Mouse (Mus musculus): ENCODE results near the gene Tada2a. TPM values are rescaled to one million over a fixed set of nuclear protein-coding genes. Genes with fewer than 3 reads are reported as not detected.

Tada2a gene
- total RNA-seq, 2 experiments from 2014 or later: 5.9 to 8.2 TPM

- intact Hi-C loops (cut with DNase I): loop anchor here (2.0 kb wide), 1 partner anchor 61 kb away; the partner anchor contains the start of genes Acaca and Tada2a
- no peak for DNase-seq
Measured at GRCm38 (mm10) chr11:84067720-84068190, 61.6 kb downstream of the Tada2a start.

GRCm38 (mm10) chr11:84066927-84067645 is 62.3 kb downstream of the Tada2a start:
- intact Hi-C loops (cut with DNase I): no loop called here
- no peak for DNase-seq

GRCm38 (mm10) chr11:84066071-84066481 is 63.3 kb downstream of the Tada2a start:
- intact Hi-C loops (cut with DNase I): no loop called here
- DNase-seq: no peak

- no peak for DNase-seq
- intact Hi-C loops (cut with DNase I): no loop called here
Measured at GRCm38 (mm10) chr11:84063631-84064209, 65.7 kb downstream of the Tada2a start.

- intact Hi-C loops (cut with DNase I): no loop called here
- no peak for DNase-seq
Measured at GRCm38 (mm10) chr11:84062805-84063204, 66.6 kb downstream of the Tada2a start.

GRCm38 (mm10) chr11:84061881-84062280 is 67.5 kb downstream of the Tada2a start:
- DNase-seq: no peak
- intact Hi-C loops (cut with DNase I): no loop called here

GRCm38 (mm10) chr11:84060635-84061034 is 68.8 kb downstream of the Tada2a start:
- no peak for DNase-seq
- intact Hi-C loops (cut with DNase I): no loop called here

GRCm38 (mm10) chr11:84059784-84060183 is 69.6 kb downstream of the Tada2a start:
- intact Hi-C loops (cut with DNase I): no loop called here

GRCm38 (mm10) chr11:84057418-84057817 is 72.0 kb downstream of the Tada2a start:
- DNase-seq: no peak
- intact Hi-C loops (cut with DNase I): no loop called here

More at GRCm38 (mm10) chr11:84059784-84060183, 69.6 kb downstream of the Tada2a start:
- no peak for DNase-seq

- intact Hi-C loops (cut with DNase I): no loop called here
Measured at GRCm38 (mm10) chr11:84053524-84054163, 75.8 kb downstream of the Tada2a start.

GRCm38 (mm10) chr11:84053055-84053454 is 76.3 kb downstream of the Tada2a start:
- intact Hi-C loops (cut with DNase I): no loop called here
- DNase-seq: no peak

More at GRCm38 (mm10) chr11:84053524-84054163, 75.8 kb downstream of the Tada2a start:
- no peak for DNase-seq

- DNase-seq: no peak
- intact Hi-C loops (cut with DNase I): no loop called here
Measured at GRCm38 (mm10) chr11:84048411-84048810, 81.0 kb downstream of the Tada2a start.

GRCm38 (mm10) chr11:84047270-84047669 is 82.1 kb downstream of the Tada2a start:
- DNase-seq: no peak
- intact Hi-C loops (cut with DNase I): no loop called here

- no peak for DNase-seq
- intact Hi-C loops (cut with DNase I): no loop called here
Measured at GRCm38 (mm10) chr11:84044988-84045387, 84.4 kb downstream of the Tada2a start.

GRCm38 (mm10) chr11:84042808-84043762 is 86.3 kb downstream of the Tada2a start:
- intact Hi-C loops (cut with DNase I): no loop called here
- no peak for DNase-seq

- intact Hi-C loops (cut with DNase I): no loop called here
Measured at GRCm38 (mm10) chr11:84040621-84041020, 88.8 kb downstream of the Tada2a start.

GRCm38 (mm10) chr11:84033671-84034070 is 95.7 kb downstream of the Tada2a start:
- intact Hi-C loops (cut with DNase I): no loop called here
- no peak for DNase-seq

More at GRCm38 (mm10) chr11:84040621-84041020, 88.8 kb downstream of the Tada2a start:
- DNase-seq: no peak

GRCm38 (mm10) chr11:84032559-84032958 is 96.8 kb downstream of the Tada2a start:
- intact Hi-C loops (cut with DNase I): loop anchor here (1.0 kb wide), 1 partner anchor 248 kb away; no protein-coding TSS in a partner anchor
- no peak for DNase-seq

- intact Hi-C loops (cut with DNase I): loop anchor here (1.0 kb wide), 1 partner anchor 248 kb away; no protein-coding TSS in a partner anchor
- DNase-seq: peak; percentile 32 to 41
Measured at GRCm38 (mm10) chr11:84031971-84032370, 97.4 kb downstream of the Tada2a start.
